Mouse (Mus musculus) gastrocnemius, adult 8-10 months (tissue): ENCODE results near the gene Elmod2. TPM values are rescaled to one million over a fixed set of nuclear protein-coding genes. Genes with fewer than 3 reads are reported as not detected.

ENCODE experiments used
- DNase-seq, 2 experiments: peaks; one replicate each; pipeline ENCODE4 v3.0.0; 2022; ENCODE audit warnings: low spot score in 2 of 2
- total RNA-seq, 4 experiments: library from RNA; stranded (reverse); gene quantifications; 2 replicates each; pipeline ENCODE4 v1.2.4; 2022

The Elmod2 gene
- total RNA-seq, 4 experiments from 2014 or later: 4.2 to 5.5 (median 5.2) TPM

GRCm38 (mm10) chr8:83278431-83278830, 53.9 kb downstream of the Elmod2 start:
- DNase-seq: no peak

DNA sequence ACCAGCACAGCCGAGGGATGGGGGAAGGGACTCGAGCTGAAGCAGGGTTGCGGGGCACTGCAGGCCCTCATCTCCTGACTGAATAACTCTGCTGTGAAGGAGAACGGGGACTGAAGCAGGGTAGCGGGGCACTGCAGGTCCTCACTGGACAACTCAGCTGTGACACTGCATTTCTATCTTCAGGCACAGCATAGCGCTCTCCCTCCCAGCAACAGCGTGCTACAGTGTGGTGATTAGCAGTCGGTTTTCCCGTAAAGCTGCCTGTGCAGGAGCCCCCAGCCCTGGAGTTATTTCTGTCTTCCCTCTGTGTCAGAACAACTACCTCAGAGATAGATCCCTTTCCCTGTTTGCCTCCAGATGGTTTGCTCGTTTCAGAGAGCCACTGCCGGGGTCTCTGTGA, 57.8 kb downstream of the Elmod2 start:
- DNase-seq: no peak

GRCm38 (mm10) chr8:83272464-83272863, 59.8 kb downstream of the Elmod2 start:
- no peak for DNase-seq

GRCm38 (mm10) chr8:83271172-83271571, 61.1 kb downstream of the Elmod2 start:
- no peak for DNase-seq

Other genes with a start within 250 kb of the Elmod2 start
- under 1 TPM; 0.22 to 0.63 (median 0.40) TPM for gene Tbc1d9, start 167.1 kb downstream of the Elmod2 start, total RNA-seq
- gene Gm10645, start 166.3 kb downstream of the Elmod2 start, total RNA-seq: not detected
- not detected for gene Ucp1, start 42.1 kb downstream of the Elmod2 start, total RNA-seq
- not detected for gene Mgat4d, start 16.0 kb upstream of the Elmod2 start, total RNA-seq
- not detected for gene Clgn, start 57.4 kb upstream of the Elmod2 start, total RNA-seq
- 10 to 100 TPM; 49.1 to 54.1 (median 51.7) TPM for gene Scoc, start 125.9 kb upstream of the Elmod2 start, total RNA-seq
- not detected for gene Olfr370, start 203.3 kb upstream of the Elmod2 start, total RNA-seq
- gene Ndufb7, start 234.2 kb upstream of the Elmod2 start, total RNA-seq: 100 to 1,000 TPM; 262 to 329 (median 295) TPM